Mouse (Mus musculus): ENCODE results near the gene Creb3l1. TPM values are rescaled to one million over a fixed set of nuclear protein-coding genes. Genes with fewer than 3 reads are reported as not detected.

Gene Creb3l1
- polyA plus RNA-seq, 1 experiment from 2014 or later: 0.80 TPM

DNA sequence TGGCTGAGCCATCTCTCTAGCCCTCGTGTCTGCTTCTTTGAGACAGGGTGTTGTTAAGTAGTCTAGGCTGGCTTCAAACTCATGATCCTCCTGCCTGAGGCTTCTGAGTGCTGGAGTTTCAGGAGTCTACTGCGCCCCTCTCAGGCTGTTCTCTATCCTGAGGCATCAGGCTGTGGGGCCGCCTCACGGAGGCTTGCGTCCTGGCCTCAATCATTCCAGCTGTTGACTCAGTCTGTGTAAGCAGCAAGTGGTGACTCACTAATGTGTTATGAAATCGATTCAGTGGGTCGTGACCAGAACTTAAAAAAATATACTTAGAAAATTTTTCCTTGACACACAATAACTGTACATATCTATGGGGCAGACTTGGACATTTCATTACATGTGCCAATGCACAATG, 19.7 kb downstream of the Creb3l1 start:
- 80% methylated on average over 7 of the region's 7 CpGs for WGBS
- DNase-seq (ENCODE audit: low spot score): no peak
- Histone ChIP-seq H3K4me2 (ENCODE audit: low read length) (no peak overlapping the region), H3K36me3 (ENCODE audit: control insufficient read depth, insufficient read depth, low read length) (no peaks in the 10 kb centered on the region), H3K27ac (ENCODE audit: low read depth, low read length) (no peak overlapping the region), H3K4me1 (ENCODE audit: control insufficient read depth, insufficient read depth, low read length) (peaks cover 14% of the 10 kb centered on the region), H3K27me3 (replicated peaks; ENCODE audit: control insufficient read depth, insufficient read depth, low read length) (no peaks in the 10 kb centered on the region), H3K9ac (ENCODE audit: low read length) (no peak overlapping the region), H3K4me3 (ENCODE audit: low read depth, low read length) (no peak overlapping the region), H3K9me3 (replicated peaks; ENCODE audit: control insufficient read depth, low read length) (no peaks in the 10 kb centered on the region)
- no peak for ATAC-seq

DNA sequence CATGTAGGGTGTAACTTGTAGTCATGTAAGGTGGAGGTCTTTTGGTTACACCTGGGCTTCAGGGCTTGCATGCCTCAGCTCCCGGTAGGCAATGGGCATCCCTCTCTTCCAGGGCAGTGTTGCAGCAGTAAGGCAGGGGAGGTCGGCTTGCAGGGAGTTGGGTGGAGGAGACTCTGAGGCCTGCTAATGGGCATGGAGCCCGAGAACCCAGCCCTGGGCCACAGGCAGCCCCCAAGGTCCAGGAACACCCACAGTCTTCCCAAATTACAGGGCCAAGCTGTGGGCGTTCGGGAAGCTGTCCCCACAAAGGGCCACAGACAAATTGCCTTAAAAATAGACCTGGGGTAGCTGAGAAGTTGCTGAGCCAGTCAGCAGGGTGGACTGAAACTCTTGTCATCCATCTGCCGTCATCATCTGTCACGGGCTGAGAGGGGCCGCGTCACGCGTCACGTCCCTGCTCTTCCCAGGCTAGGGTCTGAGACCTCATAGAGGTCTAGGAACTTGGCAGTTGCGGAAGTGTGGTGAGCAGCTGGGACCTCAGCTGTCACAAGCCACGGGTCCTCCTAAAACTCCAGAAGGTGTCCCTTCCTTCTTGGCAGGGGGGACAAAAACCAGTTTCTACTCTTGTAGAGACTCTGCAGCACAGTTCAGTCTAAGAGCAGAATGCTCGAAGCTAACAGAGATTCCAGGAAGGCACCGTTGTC, 26.2 kb downstream of the Creb3l1 start:
- ATAC-seq (no peak), DNase-seq (ENCODE audit: low spot score) (no peak)
- H3K36me3 ChIP-seq (ENCODE audit: control insufficient read depth, insufficient read depth, low read length): no peaks in the 10 kb centered on the region
- no peaks in the 10 kb centered on the region for H3K9me3 ChIP-seq (replicated peaks; ENCODE audit: control insufficient read depth, low read length)
- H3K4me1 ChIP-seq (ENCODE audit: control insufficient read depth, insufficient read depth, low read length): no peaks in the 10 kb centered on the region
- WGBS: 85% methylated on average over 16 of the region's 16 CpGs
- H3K27ac ChIP-seq (ENCODE audit: low read depth, low read length): no peak overlapping the region
- H3K9ac ChIP-seq (ENCODE audit: low read length): no peak overlapping the region
- no peak overlapping the region for H3K4me3 ChIP-seq (ENCODE audit: low read depth, low read length)
- no peak overlapping the region for H3K4me2 ChIP-seq (ENCODE audit: low read length)
- H3K27me3 ChIP-seq (replicated peaks; ENCODE audit: control insufficient read depth, insufficient read depth, low read length): no peaks in the 10 kb centered on the region

DNA sequence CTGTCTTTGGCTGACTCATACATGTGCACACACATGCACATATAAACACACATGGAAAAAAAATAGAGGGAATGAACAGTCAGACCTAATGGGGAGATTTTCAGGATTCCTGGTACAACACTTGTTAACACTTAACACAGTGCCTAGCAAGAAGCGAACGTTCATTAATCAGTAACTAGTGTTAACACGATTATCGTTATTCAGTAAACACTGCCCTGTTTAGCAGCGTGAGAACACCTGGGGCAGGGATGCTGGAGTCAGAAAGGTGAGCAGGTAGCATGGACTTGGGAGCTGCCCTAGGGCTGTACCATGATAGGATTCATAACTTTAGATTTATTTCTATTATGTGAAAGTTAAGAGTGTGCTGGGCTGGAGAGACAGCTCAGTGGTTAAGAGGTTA, 28.3 kb downstream of the Creb3l1 start:
- H3K27ac ChIP-seq (ENCODE audit: low read depth, low read length): no peak overlapping the region
- ATAC-seq: no peak
- no peak overlapping the region for H3K9ac ChIP-seq (ENCODE audit: low read length)
- no peak overlapping the region for H3K4me2 ChIP-seq (ENCODE audit: low read length)
- H3K27me3 ChIP-seq (replicated peaks; ENCODE audit: control insufficient read depth, insufficient read depth, low read length): no peaks in the 10 kb centered on the region
- H3K9me3 ChIP-seq (replicated peaks; ENCODE audit: control insufficient read depth, low read length): no peaks in the 10 kb centered on the region
- WGBS: 91% methylated on average over 5 of the region's 5 CpGs
- no peaks in the 10 kb centered on the region for H3K4me1 ChIP-seq (ENCODE audit: control insufficient read depth, insufficient read depth, low read length)
- H3K36me3 ChIP-seq (ENCODE audit: control insufficient read depth, insufficient read depth, low read length): no peaks in the 10 kb centered on the region
- DNase-seq (ENCODE audit: low spot score): no peak
- H3K4me3 ChIP-seq (ENCODE audit: low read depth, low read length): no peak overlapping the region

DNA sequence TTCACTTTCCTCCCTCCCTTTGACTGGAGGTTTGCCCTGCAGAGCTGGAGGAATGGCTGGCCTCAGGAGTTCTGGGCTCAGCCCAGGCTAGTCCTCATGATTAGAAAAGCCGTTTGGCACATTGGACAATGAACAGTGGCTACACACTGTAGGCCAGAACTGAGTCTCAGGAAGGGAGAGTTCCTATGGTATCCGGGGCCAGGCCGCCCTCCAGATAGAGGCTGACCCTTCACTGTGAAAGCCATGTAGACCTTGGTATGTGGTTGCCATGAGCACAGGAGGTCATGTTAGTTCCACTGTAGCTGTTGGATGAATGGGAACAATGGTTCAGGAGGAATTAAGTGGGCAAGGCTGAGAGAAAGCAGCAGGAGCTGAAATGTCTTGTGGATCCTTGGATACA, 30.9 kb downstream of the Creb3l1 start:
- DNase-seq (ENCODE audit: low spot score) (no peak), ATAC-seq (no peak)
- Histone ChIP-seq H3K4me3 (ENCODE audit: low read depth, low read length) (no peak overlapping the region), H3K9me3 (replicated peaks; ENCODE audit: control insufficient read depth, low read length) (no peaks in the 10 kb centered on the region), H3K27me3 (replicated peaks; ENCODE audit: control insufficient read depth, insufficient read depth, low read length) (no peaks in the 10 kb centered on the region), H3K36me3 (ENCODE audit: control insufficient read depth, insufficient read depth, low read length) (no peaks in the 10 kb centered on the region), H3K4me2 (ENCODE audit: low read length) (no peak overlapping the region), H3K9ac (ENCODE audit: low read length) (no peak overlapping the region), H3K4me1 (ENCODE audit: control insufficient read depth, insufficient read depth, low read length) (no peaks in the 10 kb centered on the region), H3K27ac (ENCODE audit: low read depth, low read length) (no peak overlapping the region)
- 70% methylated on average over 3 of the region's 3 CpGs for WGBS

DNA sequence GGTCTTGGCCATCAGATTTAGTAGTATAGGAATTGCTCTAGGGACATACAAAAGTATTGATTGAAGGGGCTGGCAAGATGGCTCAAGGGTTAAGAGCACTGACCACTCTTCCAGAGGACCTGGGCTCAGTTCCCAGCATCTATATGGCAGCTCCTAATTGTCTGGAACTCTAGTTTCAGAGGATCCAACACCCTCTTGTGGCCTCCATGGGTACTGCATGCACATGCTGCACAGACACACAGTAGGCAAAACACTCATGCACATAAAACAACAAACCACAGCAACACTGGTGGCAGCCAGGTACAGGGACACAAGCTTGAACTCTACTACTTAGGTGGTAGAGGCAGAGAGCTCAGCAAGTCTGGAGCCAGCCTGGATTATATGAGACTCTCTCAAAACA, 34.6 kb downstream of the Creb3l1 start:
- H3K4me3 ChIP-seq (ENCODE audit: low read depth, low read length): no peak overlapping the region
- no peaks in the 10 kb centered on the region for H3K4me1 ChIP-seq (ENCODE audit: control insufficient read depth, insufficient read depth, low read length)
- H3K27me3 ChIP-seq (replicated peaks; ENCODE audit: control insufficient read depth, insufficient read depth, low read length): no peaks in the 10 kb centered on the region
- DNase-seq (ENCODE audit: low spot score) (no peak), ATAC-seq (no peak)
- no peaks in the 10 kb centered on the region for H3K36me3 ChIP-seq (ENCODE audit: control insufficient read depth, insufficient read depth, low read length)
- no peak overlapping the region for H3K27ac ChIP-seq (ENCODE audit: low read depth, low read length)
- H3K4me2 ChIP-seq (ENCODE audit: low read length): no peak overlapping the region
- H3K9me3 ChIP-seq (replicated peaks; ENCODE audit: control insufficient read depth, low read length): no peaks in the 10 kb centered on the region
- no peak overlapping the region for H3K9ac ChIP-seq (ENCODE audit: low read length)

DNA sequence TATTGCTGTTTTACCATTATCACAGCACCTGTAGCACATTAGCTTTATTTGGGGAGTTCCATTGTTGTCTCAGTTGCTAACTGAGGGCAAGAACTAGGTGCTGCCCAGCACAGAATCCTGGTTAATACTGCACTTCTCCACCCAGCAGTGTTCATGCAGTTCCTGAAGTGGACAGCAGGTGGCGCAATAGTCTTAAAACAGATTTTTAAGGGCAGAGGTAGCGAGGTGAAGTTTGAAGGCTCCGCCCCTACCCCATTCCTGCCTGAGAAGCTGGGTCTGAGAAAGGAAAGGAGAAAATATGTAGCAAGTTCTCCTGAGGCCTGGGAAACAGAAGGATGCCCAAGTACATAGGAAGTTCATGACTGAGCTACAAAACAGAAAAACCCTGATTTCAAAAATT, 36.8 kb downstream of the Creb3l1 start:
- H3K4me2 ChIP-seq (ENCODE audit: low read length): no peak overlapping the region
- H3K9me3 ChIP-seq (replicated peaks; ENCODE audit: control insufficient read depth, low read length): no peaks in the 10 kb centered on the region
- H3K4me3 ChIP-seq (ENCODE audit: low read depth, low read length): no peak overlapping the region
- H3K4me1 ChIP-seq (ENCODE audit: control insufficient read depth, insufficient read depth, low read length): peaks cover 3% of the 10 kb centered on the region; the same call in 1 of the 2 replicates
- 3% methylated on average over 3 of the region's 3 CpGs for WGBS
- no peak overlapping the region for H3K9ac ChIP-seq (ENCODE audit: low read length)
- H3K27me3 ChIP-seq (replicated peaks; ENCODE audit: control insufficient read depth, insufficient read depth, low read length): no peaks in the 10 kb centered on the region
- H3K36me3 ChIP-seq (ENCODE audit: control insufficient read depth, insufficient read depth, low read length): no peaks in the 10 kb centered on the region
- ATAC-seq: peak; percentile 55
- H3K27ac ChIP-seq (ENCODE audit: low read depth, low read length): no peak overlapping the region
- peak; percentile 91 for DNase-seq (ENCODE audit: low spot score)

DNA sequence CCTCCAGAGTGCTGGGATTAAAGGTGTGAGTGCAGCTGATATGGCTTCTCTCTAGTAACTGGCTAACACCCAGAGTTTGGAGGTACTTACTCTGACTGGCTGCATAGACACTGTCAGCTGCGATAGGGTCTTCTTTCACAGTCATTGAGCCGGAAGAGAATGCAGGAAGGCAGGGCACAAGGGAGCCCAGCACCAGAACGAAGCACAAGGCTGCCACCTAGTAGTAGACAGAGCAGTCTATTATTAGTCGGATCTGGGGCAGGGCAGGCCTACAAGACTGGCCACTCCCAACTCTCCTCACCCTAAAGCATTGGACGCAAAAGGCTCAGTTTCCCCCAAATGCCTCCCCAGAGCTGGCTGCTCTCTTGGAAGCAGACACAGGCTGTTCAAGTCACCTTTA, 38.2 kb downstream of the Creb3l1 start:
- no peak overlapping the region for H3K4me2 ChIP-seq (ENCODE audit: low read length)
- peak; percentile 38; the same call in 1 of the 2 replicates for ATAC-seq
- peak; percentile 66 for DNase-seq (ENCODE audit: low spot score)

DNA sequence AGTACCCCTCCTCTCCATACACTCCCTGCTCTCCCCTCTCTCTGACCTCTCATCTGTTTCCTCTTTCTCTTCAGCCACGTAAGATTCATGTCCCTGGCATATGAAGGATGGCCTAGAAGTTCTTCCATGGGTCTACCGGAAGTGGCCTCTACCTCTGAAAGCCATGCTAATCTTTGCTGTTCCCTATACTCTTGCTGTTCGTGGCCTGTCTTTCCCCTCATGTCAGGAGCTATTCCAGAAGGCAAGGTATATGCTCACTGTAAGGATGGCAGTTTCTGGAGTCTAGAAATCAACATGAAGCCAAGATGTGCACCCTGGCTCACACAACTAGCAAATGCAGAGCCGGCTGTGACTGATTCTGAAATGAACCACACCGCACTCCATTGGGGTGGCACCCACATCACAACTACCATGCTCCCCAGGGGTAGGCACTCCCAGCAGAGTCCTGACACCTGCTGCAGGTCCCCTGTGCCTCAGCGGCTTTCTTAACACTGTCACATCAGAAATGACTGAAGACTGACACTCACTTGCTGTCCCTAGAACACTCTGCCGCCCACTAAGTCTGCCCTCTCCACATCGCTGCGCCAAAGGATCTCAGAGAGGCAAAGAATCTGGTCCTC, 39.3 kb downstream of the Creb3l1 start:
- 41% methylated on average over 9 of the region's 9 CpGs for WGBS
- DNase-seq (ENCODE audit: low spot score) (no peak), ATAC-seq (no peak)
- H3K4me2 ChIP-seq (ENCODE audit: low read length): peak overlapping the region; percentile 40; the same call in 1 of the 2 replicates
- no peaks in the 10 kb centered on the region for H3K9me3 ChIP-seq (replicated peaks; ENCODE audit: control insufficient read depth, low read length)
- no peak overlapping the region for H3K9ac ChIP-seq (ENCODE audit: low read length)
- no peak overlapping the region for H3K27ac ChIP-seq (ENCODE audit: low read depth, low read length)
- no peaks in the 10 kb centered on the region for H3K27me3 ChIP-seq (replicated peaks; ENCODE audit: control insufficient read depth, insufficient read depth, low read length)
- H3K4me3 ChIP-seq (ENCODE audit: low read depth, low read length): no peak overlapping the region
- no peaks in the 10 kb centered on the region for H3K36me3 ChIP-seq (ENCODE audit: control insufficient read depth, insufficient read depth, low read length)
- H3K4me1 ChIP-seq (ENCODE audit: control insufficient read depth, insufficient read depth, low read length): peaks cover 5% of the 10 kb centered on the region; the same call in 1 of the 2 replicates

More for the DNA sequence above, 38.2 kb downstream of the Creb3l1 start:
- H3K9ac ChIP-seq (ENCODE audit: low read length): no peak overlapping the region
- H3K27me3 ChIP-seq (replicated peaks; ENCODE audit: control insufficient read depth, insufficient read depth, low read length): no peaks in the 10 kb centered on the region
- H3K36me3 ChIP-seq (ENCODE audit: control insufficient read depth, insufficient read depth, low read length): no peaks in the 10 kb centered on the region
- H3K9me3 ChIP-seq (replicated peaks; ENCODE audit: control insufficient read depth, low read length): no peaks in the 10 kb centered on the region
- no peak overlapping the region for H3K4me3 ChIP-seq (ENCODE audit: low read depth, low read length)
- no peak overlapping the region for H3K27ac ChIP-seq (ENCODE audit: low read depth, low read length)
- H3K4me1 ChIP-seq (ENCODE audit: control insufficient read depth, insufficient read depth, low read length): peaks cover 3% of the 10 kb centered on the region; the same call in 1 of the 2 replicates
- 2% methylated on average over 5 of the region's 5 CpGs for WGBS

DNA sequence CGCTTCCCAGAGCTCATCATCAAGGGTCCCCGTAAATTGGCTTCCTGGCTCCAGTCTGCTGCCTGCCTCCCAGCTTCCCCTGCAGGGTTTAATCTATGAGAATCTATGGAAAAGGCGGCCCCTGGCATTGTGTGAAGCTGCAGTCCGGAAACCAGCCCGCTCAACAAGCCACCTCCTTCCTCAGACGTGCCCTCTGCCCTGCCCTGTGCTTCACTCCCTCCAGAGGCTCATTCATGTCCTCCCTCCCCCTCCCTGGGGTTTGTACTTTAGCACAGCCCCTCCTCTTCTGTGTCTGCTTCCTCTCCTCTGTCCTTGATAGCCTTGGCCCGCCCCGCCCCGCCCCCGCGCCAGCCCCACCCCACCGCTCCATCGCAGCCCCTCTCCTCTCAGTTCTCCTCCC, 39.9 kb downstream of the Creb3l1 start:
- no peak overlapping the region for H3K4me3 ChIP-seq (ENCODE audit: low read depth, low read length)
- H3K36me3 ChIP-seq (ENCODE audit: control insufficient read depth, insufficient read depth, low read length): no peaks in the 10 kb centered on the region
- ATAC-seq: peak; percentile 66
- 2% methylated on average over 13 of the region's 13 CpGs for WGBS
- peaks cover 5% of the 10 kb centered on the region; the same call in 1 of the 2 replicates for H3K4me1 ChIP-seq (ENCODE audit: control insufficient read depth, insufficient read depth, low read length)
- H3K4me2 ChIP-seq (ENCODE audit: low read length): peak overlapping the region; percentile 40
- no peaks in the 10 kb centered on the region for H3K9me3 ChIP-seq (replicated peaks; ENCODE audit: control insufficient read depth, low read length)
- H3K27me3 ChIP-seq (replicated peaks; ENCODE audit: control insufficient read depth, insufficient read depth, low read length): no peaks in the 10 kb centered on the region
- peak overlapping the region; percentile 50 for H3K9ac ChIP-seq (ENCODE audit: low read length)
- H3K27ac ChIP-seq (ENCODE audit: low read depth, low read length): no peak overlapping the region
- peak; percentile 68 for DNase-seq (ENCODE audit: low spot score)

All from forebrain, embryonic 14.5 days (tissue).